Mouse (Mus musculus): ENCODE data around the gene Fbxw11.
A peak's percentile ranks its signal among the peaks of the same experiment; 100 is the strongest.
"Not testable (repeated sequence)": the region's sequence is repeated elsewhere in the genome, so short reads cannot be mapped to it uniquely, and the experiment has no call there.

Gene Fbxw11

DNA sequence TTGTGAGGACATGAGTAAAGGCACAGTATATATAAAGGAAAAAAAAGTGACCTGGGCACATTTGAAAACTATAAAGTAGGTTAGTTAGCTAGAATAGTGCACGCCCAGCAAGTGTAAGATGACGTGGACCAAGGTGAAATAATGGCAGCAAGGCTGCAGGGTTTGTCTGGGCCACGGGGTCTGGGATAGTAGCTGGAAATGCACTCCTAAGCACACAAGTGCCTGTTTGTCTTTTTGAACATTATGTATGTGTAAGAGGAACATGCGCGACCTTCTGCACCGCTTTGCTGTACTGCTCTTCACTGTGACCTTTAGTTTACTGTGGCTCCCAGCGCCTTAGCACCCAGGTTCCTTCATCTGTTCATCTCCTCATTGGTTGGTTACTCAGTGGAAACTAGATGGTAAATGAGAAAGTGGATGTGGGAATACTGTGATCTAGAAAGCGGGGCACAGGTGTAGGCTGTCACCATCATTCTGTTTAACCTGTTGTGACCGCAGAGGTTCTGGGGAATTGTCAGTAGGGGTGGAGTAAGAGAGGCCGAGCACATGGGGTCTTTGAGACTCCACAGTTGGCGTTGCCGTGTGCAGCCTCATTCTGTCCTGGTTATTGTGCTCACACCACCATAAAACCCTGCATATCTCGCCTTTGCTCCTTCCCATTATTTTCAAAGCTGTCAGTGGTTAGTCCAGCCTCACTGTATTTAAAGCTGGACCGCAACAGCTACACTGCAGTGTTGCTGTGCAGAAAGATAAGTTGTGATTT, 66.4 kb downstream of the Fbxw11 start:
- no peak for DNase-seq (ENCODE audit: low read depth, low spot score)

DNA sequence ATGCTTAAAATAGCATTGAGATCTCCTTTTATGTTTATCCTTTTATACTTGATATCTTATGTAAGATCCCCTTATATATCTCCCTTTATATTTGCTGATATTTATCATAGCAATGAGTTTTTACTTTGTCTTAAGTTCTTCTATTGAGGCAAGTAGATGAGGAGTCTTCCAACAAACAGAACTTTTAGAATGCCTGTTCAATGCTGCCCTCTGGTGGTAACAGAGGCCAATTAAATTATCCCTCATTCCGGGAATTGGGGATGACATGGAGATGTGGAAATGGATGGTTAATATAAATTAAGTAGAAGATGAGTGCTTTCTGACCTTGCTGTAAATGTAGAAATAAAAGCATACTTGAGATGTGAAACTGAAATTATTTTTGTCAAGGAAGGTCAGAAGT, 67.0 kb downstream of the Fbxw11 start:
- peak; percentile 84 for DNase-seq (ENCODE audit: low read depth, low spot score)

- peak; percentile 57 for DNase-seq (ENCODE audit: low read depth, low spot score)
These were observed 71.7 kb downstream of the Fbxw11 start for GRCm38 (mm10) chr11:32714230-32714629.

DNA sequence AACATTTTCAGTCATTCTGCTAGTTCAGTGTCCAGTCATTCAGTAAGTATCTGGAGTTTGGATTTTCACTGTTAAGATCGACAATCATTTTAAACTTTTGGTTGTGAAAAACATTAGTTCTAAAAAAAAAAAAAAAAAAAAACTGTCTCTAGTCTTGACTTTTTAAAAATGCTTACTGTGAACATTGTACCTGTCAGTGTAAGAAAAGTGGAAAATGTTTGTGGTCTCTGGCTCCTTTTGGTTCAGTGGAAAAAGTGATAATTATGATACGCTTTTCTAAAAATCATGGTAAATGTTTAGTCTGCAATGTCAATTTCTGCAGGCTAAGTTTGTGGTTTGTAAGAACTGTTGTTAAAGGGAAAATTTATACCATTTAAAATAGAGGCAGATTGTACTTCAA, 72.4 kb downstream of the Fbxw11 start:
- DNase-seq (ENCODE audit: low read depth, low spot score): no peak

- DNase-seq (ENCODE audit: low read depth, low spot score): no peak
These were observed 73.0 kb downstream of the Fbxw11 start for GRCm38 (mm10) chr11:32715495-32715894.

- DNase-seq (ENCODE audit: low read depth, low spot score): no peak
These were observed 73.4 kb downstream of the Fbxw11 start for GRCm38 (mm10) chr11:32715970-32716369.

- no peak for DNase-seq (ENCODE audit: low read depth, low spot score)
These were observed 74.4 kb downstream of the Fbxw11 start for GRCm38 (mm10) chr11:32716876-32717275.

GRCm38 (mm10) chr11:32717711-32718110, 75.2 kb downstream of the Fbxw11 start:
- DNase-seq (ENCODE audit: low read depth, low spot score): not testable (repeated sequence)

DNA sequence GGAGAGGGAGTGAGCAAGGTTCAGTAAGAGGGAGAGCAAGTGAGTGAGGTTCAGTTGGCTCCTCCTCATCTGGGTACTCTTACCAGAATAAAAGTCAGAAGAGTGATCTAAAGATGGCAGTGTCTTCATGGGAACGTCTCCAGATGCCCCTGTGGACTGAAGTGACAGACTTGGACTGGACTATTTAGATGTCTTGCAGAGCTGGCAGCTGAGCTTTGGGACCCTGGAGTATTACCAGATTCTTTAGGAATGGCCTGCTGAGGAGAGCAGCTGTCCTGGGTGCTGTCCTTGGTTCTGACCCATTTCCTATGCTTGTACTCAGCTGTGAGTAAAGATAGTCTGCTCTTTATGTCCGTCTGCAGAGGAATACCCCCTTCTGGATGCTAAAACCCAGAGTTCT, 75.8 kb downstream of the Fbxw11 start:
- DNase-seq (ENCODE audit: low read depth, low spot score): peak; percentile 59

DNA sequence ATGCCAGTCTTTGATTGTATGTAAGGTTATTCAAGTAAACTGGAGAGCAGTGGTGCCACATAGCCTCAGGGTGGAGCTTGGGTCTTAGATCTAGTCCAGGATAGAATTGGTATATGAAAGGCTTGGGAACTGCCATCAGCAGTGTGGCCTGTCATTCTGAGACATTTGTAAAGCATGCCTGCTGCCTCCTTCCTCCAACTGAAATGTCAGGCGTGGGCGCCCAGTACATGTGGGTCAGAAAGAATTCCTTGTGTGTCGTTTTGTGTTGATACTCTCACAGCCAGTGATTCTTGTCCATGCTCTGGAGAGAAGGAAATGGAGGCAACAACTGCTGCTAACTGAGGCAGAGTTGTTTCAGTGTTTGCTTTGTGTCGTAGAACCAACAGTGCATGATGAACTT, 76.5 kb downstream of the Fbxw11 start:
- no peak for DNase-seq (ENCODE audit: low read depth, low spot score)

DNA sequence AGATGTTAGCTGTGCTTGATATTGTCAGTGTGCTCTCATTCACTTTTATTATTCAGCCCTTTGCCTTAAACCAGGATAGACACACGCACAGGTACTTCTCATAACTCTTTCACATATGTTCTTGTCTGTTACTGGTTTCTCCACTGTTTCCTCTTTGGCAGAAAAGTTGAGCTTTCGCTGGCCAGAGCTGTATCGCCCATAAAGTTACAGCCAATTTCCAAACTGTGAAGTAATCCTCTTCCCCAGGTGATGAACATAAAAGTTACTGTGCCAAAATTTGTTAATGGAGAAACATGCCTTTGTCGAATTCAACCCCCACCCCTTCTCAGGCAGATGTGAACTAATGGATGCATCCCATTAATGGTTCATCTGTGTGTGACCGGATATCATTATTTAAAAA, 80.1 kb downstream of the Fbxw11 start:
- DNase-seq (ENCODE audit: low read depth, low spot score): no peak

DNA sequence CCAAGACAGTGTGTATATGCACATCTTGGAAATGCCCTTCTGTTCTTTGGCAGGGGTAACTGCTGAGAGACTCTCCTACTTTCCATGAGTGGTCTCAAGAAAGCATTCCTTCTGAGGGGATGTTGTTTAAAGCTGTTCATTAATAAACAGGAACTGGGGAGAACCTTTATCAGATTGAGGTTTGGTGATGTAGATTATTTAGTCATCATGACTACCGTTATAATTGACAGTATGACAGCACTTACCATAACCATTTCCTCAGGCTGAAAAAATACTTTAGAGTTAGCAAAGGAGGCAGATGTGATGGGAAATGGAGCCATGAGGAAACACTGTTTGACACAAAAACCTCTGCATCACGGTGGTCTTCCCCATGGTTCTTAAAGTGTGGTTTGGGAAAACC, 80.8 kb downstream of the Fbxw11 start:
- DNase-seq (ENCODE audit: low read depth, low spot score): no peak

GRCm38 (mm10) chr11:32725171-32725570, 82.6 kb downstream of the Fbxw11 start:
- DNase-seq (ENCODE audit: low read depth, low spot score): no peak

GRCm38 (mm10) chr11:32732467-32732866, 89.9 kb downstream of the Fbxw11 start:
- no peak for DNase-seq (ENCODE audit: low read depth, low spot score)

GRCm38 (mm10) chr11:32733195-32733594, 90.7 kb downstream of the Fbxw11 start:
- DNase-seq (ENCODE audit: low read depth, low spot score): peak; percentile 77

DNA sequence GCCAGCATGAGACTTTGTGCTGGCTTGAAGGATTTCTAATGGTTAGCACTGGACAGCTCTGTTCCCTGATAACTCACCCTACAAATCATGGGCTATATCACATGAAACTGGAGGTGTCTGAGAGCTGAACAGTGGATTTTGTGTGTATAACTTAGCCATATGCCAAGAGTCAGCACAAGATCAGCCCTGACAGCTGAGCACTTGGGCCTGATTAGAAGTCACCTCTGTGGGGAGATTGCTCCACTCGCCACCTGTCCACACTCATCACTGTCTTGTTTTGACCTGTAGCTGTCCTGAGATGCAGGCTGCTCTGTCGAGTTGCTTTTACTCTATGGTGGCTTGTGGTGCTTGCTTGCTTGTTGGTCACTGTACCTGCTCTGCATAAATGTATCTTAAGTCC, 93.8 kb downstream of the Fbxw11 start:
- no peak for DNase-seq (ENCODE audit: low read depth, low spot score)

GRCm38 (mm10) chr11:32737729-32738128, 95.2 kb downstream of the Fbxw11 start:
- DNase-seq (ENCODE audit: low read depth, low spot score): peak; percentile 69

GRCm38 (mm10) chr11:32743891-32744290, 101.4 kb downstream of the Fbxw11 start:
- DNase-seq (ENCODE audit: low read depth, low spot score): no peak

DNA sequence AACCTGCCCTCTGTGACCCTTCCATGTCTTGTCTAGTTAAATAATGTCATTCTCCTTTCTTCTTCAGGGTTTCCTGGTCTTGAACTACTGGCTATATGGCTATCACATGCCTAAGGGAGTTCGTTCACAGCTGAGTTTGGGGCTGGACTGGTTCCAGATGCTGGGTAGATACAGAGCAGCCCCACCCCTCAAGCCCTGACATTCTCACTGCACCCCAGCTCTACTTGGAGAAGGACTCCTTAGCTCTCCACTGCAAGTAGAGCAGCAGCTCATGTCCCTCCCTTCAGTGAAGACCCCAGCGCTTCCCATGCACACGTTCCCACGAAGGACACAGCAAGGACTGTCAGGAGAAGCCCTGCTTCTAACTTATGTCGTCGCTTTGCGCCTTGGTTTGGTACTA, 101.9 kb downstream of the Fbxw11 start:
- no peak for DNase-seq (ENCODE audit: low read depth, low spot score)

GRCm38 (mm10) chr11:32745466-32745865, 102.9 kb downstream of the Fbxw11 start:
- no peak for DNase-seq (ENCODE audit: low read depth, low spot score)

GRCm38 (mm10) chr11:32746036-32746435, 103.5 kb downstream of the Fbxw11 start:
- DNase-seq (ENCODE audit: low read depth, low spot score): no peak

DNA sequence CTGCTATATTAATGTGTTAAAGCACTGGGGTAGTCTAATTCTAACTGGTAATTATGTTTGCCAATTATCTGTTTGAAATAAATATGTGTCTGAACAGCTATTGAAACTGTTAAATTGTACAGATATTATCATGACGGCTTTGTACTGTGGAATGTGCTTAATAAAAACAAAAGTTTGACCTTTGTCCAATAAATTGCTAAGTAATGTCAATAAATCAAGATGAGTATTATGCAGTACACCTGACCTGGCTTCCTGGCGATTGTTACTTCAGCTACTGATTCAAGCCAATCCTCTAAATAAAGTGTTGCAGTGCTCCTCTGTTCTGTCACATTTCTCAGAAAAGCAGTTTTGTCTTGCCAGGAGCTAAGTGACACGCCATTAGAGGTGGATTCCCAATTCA, 104.0 kb downstream of the Fbxw11 start:
- no peak for DNase-seq (ENCODE audit: low read depth, low spot score)

GRCm38 (mm10) chr11:32748800-32749199, 106.3 kb downstream of the Fbxw11 start:
- DNase-seq (ENCODE audit: low read depth, low spot score): no peak

All from brain, adult 2 months (tissue).